Mouse (Mus musculus) lung, embryonic 14.5 days (tissue): Measurements from ENCODE around the gene Tnfaip8l1. TPM values are rescaled to one million over a fixed set of nuclear protein-coding genes. Genes with fewer than 3 reads are reported as not detected.

Source experiments
- ATAC-seq: fragments of 200-750 bp; cut with Nextera tagmentation; 2 replicates; pipeline ENCODE4 v1.8.0; 2017; ENCODE audit warnings: mild to moderate bottlenecking, moderate TSS enrichment, moderate library complexity; ENCODE audit not compliant: insufficient read depth
- DNase-seq: peaks from one replicate; pipeline ENCODE4 v3.0.0-alpha.2; 2015
- H3K27ac ChIP-seq: fragments of 300-500 bp; sonication (generic); 2 replicates; pipeline ENCODE4 v1.5.1; 2014; ENCODE audit warnings: low read depth, mild to moderate bottlenecking, moderate library complexity
- H3K27me3 ChIP-seq: fragments of 300-500 bp; sonication (generic); 2 replicates; pipeline ENCODE4 v1.6.1; 2014; ENCODE audit warnings: low read length, control low read depth; ENCODE audit not compliant: insufficient read depth
- H3K36me3 ChIP-seq: fragments of 300-500 bp; sonication (generic); 2 replicates; pipeline ENCODE4 v1.6.1; 2014; ENCODE audit warnings: control low read depth; ENCODE audit not compliant: insufficient read depth
- H3K4me1 ChIP-seq: fragments of 300-500 bp; sonication (generic); 2 replicates; pipeline ENCODE4 v1.6.1; 2014; ENCODE audit warnings: antibody characterized with exemption, control low read depth; ENCODE audit not compliant: insufficient read depth
- H3K4me2 ChIP-seq: fragments of 300-500 bp; sonication (generic); 2 replicates; pipeline ENCODE4 v1.6.1; 2014; ENCODE audit warnings: mild to moderate bottlenecking
- H3K4me3 ChIP-seq: fragments of 300-500 bp; sonication (generic); 2 replicates; pipeline ENCODE4 v1.5.1; 2014; ENCODE audit warnings: low read depth, low read length
- H3K9ac ChIP-seq: fragments of 300-500 bp; sonication (generic); 2 replicates; pipeline ENCODE4 v1.6.1; 2014
- H3K9me3 ChIP-seq: fragments of 300-500 bp; sonication (generic); 2 replicates; pipeline ENCODE4 v1.6.1; 2016; ENCODE audit warnings: low read depth, low read length, control low read depth
- CTCF ChIP-seq: IDR thresholded peaks from 2 replicates; pipeline ENCODE4 v1.5.1; 2016; ENCODE audit warnings: antibody characterized with exemption, low read depth
- WGBS: fragments of 180-500 bp; shearing (Covaris S2); extraction: QIAGEN DNeasy Blood & Tissue Kit; methylation state at CpG from one replicate; pipeline ENCODE4 v1.1.7; 2014; 5-methylcytosine and 5-hydroxymethylcytosine counted together
- polyA plus RNA-seq: library from polyadenylated mRNA; unstranded; fragments of >200 nt; fragmentation: Nextera tagmentation; extraction: Ambion mirVana; gene quantifications from 2 replicates; pipeline ENCODE4 v1.2.1, GENCODE M21; 2014

The Tnfaip8l1 gene
- polyA plus RNA-seq, 1 experiment from 2014 or later = 14.5 TPM

GRCm38 (mm10) chr17:56148280-56148679, 14.0 kb upstream of the Tnfaip8l1 start:
- Histone ChIP-seq H3K9me3 (no peaks in the 10 kb centered on the region), H3K4me3 (peak overlapping the region; percentile 23; the same call in 1 of the 2 replicates), H3K9ac (no peak overlapping the region), H3K4me1 (0 out of 2 replicates have a peak, but pooled peaks cover 5% of the 10 kb centered on the region), H3K27me3 (peaks cover 59% of the 10 kb centered on the region), H3K36me3 (no peaks in the 10 kb centered on the region), H3K27ac (no peak overlapping the region), H3K4me2 (peak overlapping the region; percentile 48)
- DNase-seq (no peak), ATAC-seq (no peak)
- TF ChIP-seq CTCF = no peak
- WGBS = 17% methylated on average over 9 of the region's 9 CpGs

- TF ChIP-seq CTCF = no peak
- H3K4me1 ChIP-seq = 0 out of 2 replicates have a peak, but pooled peaks cover 5% of the 10 kb centered on the region
- 3% methylated on average over 30 of the region's 30 CpGs for WGBS
- H3K27me3 ChIP-seq = peaks cover 52% of the 10 kb centered on the region
- H3K36me3 ChIP-seq = no peaks in the 10 kb centered on the region
- H3K4me2 ChIP-seq = peak overlapping the region; percentile 48
- H3K4me3 ChIP-seq = peak overlapping the region; percentile 23; the same call in 1 of the 2 replicates
- H3K9ac ChIP-seq = peak overlapping the region; percentile 20
- DNase-seq (no peak), ATAC-seq (no peak)
- no peak overlapping the region for H3K27ac ChIP-seq
- no peaks in the 10 kb centered on the region for H3K9me3 ChIP-seq
Measured at GRCm38 (mm10) chr17:56148790-56149618, 13.3 kb upstream of the Tnfaip8l1 start.

- no peak for ATAC-seq
- 34% methylated on average over 2 of the region's 2 CpGs for WGBS
Measured at GRCm38 (mm10) chr17:56149897-56150296, 12.4 kb upstream of the Tnfaip8l1 start.

GRCm38 (mm10) chr17:56153643-56154042, 8.6 kb upstream of the Tnfaip8l1 start:
- DNase-seq (peak; percentile 84), ATAC-seq (peak; percentile 62)
- Histone ChIP-seq H3K9ac (no peak overlapping the region), H3K4me2 (no peak overlapping the region), H3K4me1 (0 out of 2 replicates have a peak, but pooled peaks cover 5% of the 10 kb centered on the region), H3K27ac (no peak overlapping the region), H3K27me3 (peaks cover 22% of the 10 kb centered on the region), H3K9me3 (no peaks in the 10 kb centered on the region), H3K4me3 (no peak overlapping the region), H3K36me3 (no peaks in the 10 kb centered on the region)
- TF ChIP-seq CTCF = no peak
- 23% methylated on average over 9 of the region's 9 CpGs for WGBS

More at GRCm38 (mm10) chr17:56149897-56150296, 12.4 kb upstream of the Tnfaip8l1 start:
- DNase-seq = no peak
- peaks cover 44% of the 10 kb centered on the region for H3K27me3 ChIP-seq
- H3K4me1 ChIP-seq = 0 out of 2 replicates have a peak, but pooled peaks cover 5% of the 10 kb centered on the region
- no peak for TF ChIP-seq CTCF
- H3K9ac ChIP-seq = no peak overlapping the region
- no peaks in the 10 kb centered on the region for H3K9me3 ChIP-seq
- H3K27ac ChIP-seq = no peak overlapping the region
- H3K4me3 ChIP-seq = no peak overlapping the region
- no peaks in the 10 kb centered on the region for H3K36me3 ChIP-seq
- no peak overlapping the region for H3K4me2 ChIP-seq

GRCm38 (mm10) chr17:56159729-56160128, 2.5 kb upstream of the Tnfaip8l1 start:
- H3K27ac ChIP-seq = no peak overlapping the region
- DNase-seq (peak; percentile 85), ATAC-seq (no peak)
- 3% methylated on average over 9 of the region's 9 CpGs for WGBS
- H3K9ac ChIP-seq = no peak overlapping the region
- H3K36me3 ChIP-seq = no peaks in the 10 kb centered on the region
- no peak overlapping the region for H3K4me3 ChIP-seq
- peaks cover 6% of the 10 kb centered on the region; the same call in 1 of the 2 replicates for H3K27me3 ChIP-seq
- peak; percentile 91 for TF ChIP-seq CTCF
- H3K4me1 ChIP-seq = peaks cover 7% of the 10 kb centered on the region; the same call in 1 of the 2 replicates
- no peaks in the 10 kb centered on the region for H3K9me3 ChIP-seq
- no peak overlapping the region for H3K4me2 ChIP-seq

- ATAC-seq (no peak), DNase-seq (no peak)
- TF ChIP-seq CTCF = no peak
- peaks cover 7% of the 10 kb centered on the region; the same call in 1 of the 2 replicates for H3K4me1 ChIP-seq
- peak overlapping the region; percentile 44 for H3K4me3 ChIP-seq
- peak overlapping the region; percentile 78 for H3K4me2 ChIP-seq
- no peaks in the 10 kb centered on the region for H3K9me3 ChIP-seq
- H3K36me3 ChIP-seq = no peaks in the 10 kb centered on the region
- 72% methylated on average over 6 of the region's 6 CpGs for WGBS
- H3K9ac ChIP-seq = no peak overlapping the region
- H3K27me3 ChIP-seq = no peaks in the 10 kb centered on the region
- no peak overlapping the region for H3K27ac ChIP-seq
Measured at GRCm38 (mm10) chr17:56163523-56164102, 1.3 kb downstream of the Tnfaip8l1 start.

GRCm38 (mm10) chr17:56164510-56164909, 2.2 kb downstream of the Tnfaip8l1 start:
- no peak for TF ChIP-seq CTCF
- WGBS = 67% methylated on average over 3 of the region's 3 CpGs
- DNase-seq = no peak

More at GRCm38 (mm10) chr17:56164510-56164909, 2.2 kb downstream of the Tnfaip8l1 start:
- no peak overlapping the region for H3K4me3 ChIP-seq
- no peak overlapping the region for H3K4me2 ChIP-seq
- no peaks in the 10 kb centered on the region for H3K36me3 ChIP-seq
- H3K9me3 ChIP-seq = no peaks in the 10 kb centered on the region
- H3K4me1 ChIP-seq = peaks cover 7% of the 10 kb centered on the region; the same call in 1 of the 2 replicates
- no peak for ATAC-seq
- H3K27ac ChIP-seq = no peak overlapping the region
- H3K27me3 ChIP-seq = no peaks in the 10 kb centered on the region
- no peak overlapping the region for H3K9ac ChIP-seq
